Mouse (Mus musculus) cerebellum, adult 11 months (tissue): ENCODE results near the gene Cfap97d1.

Source experiments
- DNase-seq: peaks from one replicate; pipeline ENCODE4 v3.0.0; 2022

The Cfap97d1 gene

DNA sequence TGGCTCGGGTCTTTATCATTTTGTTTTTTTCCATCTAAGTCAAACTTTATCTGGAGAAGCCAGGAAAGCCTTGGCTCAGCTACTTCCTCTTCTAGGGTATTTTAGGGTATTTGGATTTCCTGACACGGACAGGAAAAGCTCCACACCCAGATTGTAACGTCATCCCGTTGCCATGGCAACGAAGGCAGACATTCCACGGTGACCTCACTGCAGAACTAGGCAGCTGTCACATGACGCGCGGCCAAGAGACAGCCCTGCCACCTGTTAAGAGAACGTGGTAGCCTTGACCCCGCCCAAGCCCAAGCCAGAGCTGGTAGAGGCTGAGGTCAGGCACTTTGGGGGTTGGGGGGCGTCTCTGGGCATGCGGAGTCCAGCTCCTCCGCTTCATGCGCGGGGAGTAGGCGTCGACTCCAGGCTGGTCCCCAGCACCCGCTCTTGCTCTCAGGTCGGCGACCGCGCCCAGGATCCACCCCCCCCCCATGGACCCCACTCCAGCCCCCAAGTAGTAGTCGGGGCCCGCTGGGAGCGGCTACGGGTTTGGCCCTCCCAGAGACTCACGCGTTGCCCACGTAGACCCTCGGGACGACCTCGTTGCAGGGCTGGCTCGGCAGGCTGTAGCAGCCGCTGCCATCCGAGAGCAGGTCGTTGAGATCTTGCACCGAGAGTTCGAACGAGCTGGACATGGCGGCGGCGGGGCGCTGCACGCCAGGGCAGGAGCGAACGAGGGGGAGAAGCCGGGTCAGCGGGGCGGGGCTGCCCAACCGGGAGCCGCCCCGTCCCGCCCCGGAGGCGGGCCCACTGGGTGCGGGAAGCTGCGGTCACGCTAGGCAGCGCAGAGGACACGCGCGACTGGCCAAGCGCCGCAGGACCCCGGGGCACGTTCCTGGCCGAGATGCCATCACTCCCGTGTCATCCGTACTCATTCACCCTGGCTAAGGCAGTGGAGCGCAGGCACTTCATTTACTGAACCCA, at the start of gene Cfap97d1:
Cfap97d1 (plus strand) TSS at position 226 of the 972 bp plus-strand sequence.
- peak; percentile 94 for DNase-seq

DNA sequence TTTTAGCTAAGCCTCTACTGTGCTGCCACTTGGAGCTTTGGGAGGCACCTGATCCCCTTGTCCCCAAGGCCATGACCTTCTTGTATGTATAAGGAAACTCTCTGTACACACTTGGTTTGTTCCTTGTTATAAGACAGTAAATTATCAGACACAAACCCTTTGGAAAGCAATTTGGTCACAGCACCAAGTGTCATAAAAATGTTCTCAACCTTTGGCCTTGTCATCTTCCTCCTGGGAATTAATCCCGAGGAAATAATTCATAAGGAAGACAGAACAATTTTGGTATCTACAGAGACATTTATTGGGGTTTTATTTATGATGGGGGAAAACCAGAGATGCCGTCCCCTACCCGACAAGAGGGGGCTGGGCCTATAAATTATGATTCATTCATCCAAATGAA, 48.3 kb upstream of the Cfap97d1 start:
- DNase-seq, result no peak

DNA sequence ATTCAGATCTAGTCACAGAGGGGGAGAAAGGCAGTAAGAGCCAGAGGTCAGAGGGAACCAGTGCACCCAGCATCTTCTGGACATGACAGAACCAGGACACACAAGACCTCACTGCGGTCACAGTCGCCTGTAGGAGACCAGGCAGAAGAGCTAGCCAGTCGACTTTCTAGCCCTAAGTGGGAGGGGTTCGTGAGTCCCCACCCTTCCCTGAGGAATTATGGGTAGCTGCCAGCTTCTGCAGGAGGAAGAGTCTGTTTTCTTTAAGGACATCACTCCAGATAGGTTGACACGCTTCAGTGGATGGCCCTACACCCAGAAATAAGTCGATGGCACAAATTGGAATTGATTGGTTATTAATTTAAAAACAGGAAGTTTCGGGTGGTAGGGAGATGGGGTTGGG, 47.7 kb upstream of the Cfap97d1 start:
- DNase-seq, result no peak

DNA sequence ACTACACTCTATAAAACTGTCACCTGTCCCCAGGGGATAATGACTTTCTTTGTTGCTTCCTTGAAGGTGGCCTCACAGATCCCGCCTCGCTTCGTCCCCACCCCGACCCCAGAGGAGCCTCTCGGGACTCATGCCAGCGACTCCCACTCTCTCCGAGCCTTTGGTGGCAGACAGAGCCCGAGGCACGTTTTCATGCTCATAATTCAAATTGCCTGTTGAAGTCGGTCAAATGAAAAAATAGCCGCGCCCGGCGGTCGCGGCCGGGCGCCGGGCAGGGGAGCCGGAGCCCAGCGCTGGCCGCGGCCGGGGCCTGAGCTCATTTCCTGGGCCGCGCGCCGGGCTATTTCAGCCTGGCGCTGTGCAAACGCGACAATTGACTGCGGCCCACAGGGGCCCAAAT, 47.0 kb upstream of the Cfap97d1 start:
- peak; percentile 17 for DNase-seq

DNA sequence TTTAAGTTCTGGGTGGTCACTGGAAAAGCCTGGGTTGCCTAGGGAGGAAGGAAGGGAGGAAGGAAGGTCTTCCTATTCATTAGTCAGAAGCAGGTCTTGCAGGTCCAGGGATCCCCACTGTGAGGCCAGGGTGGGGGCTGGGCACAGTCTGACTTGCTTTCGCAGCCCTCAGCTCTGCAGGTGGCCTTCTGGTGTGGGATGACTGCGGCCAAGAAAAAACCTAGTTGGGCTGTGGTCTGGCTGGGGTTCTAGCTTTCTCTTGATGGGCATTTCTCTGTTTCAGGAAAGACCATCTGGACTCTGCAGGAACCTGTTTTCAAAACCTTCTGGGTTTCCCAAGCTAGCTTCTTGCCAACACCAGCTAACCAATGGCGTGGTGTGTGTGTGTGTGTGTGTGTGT, 41.0 kb upstream of the Cfap97d1 start:
- DNase-seq, result peak; percentile 88

DNA sequence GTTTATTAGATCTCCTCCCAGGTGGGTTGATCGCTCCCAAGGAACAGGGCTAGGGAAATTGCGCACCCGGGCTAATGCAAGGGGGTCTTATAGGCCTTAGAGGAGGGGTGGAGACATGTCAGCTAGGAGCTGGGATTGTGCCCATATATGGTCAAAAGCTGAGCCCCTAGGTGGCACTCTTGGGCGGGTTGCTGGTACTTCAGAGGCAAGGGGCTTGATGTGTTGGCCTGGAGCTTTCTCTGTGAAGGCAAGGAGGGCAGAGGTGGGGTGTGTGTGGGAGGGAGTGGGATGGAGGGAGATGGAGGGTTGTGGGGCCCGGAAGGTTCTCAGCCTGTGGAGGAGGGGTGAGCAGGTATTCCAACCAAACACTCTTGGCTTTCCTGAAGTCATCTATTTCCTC, 37.6 kb upstream of the Cfap97d1 start:
- DNase-seq, result no peak

DNA sequence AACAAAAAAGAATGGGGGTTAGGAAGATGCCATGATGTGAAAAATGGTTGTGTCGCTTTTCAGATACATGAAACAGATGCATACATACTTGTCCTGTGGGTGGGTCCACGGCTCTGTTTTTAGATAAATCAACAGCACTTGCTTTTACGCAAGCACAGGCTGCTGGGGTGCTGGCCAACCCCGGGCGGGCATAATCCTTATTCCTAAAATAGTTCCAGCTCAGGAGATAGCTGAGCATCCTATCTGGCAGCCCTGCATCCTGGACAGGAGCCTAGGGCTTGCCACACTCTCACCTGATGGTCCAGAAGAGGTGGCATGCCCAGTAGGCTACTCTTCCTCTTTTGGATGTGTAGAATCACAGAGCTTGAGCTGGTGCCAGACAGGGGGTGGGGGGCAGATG, 34.1 kb upstream of the Cfap97d1 start:
- DNase-seq, result no peak

DNA sequence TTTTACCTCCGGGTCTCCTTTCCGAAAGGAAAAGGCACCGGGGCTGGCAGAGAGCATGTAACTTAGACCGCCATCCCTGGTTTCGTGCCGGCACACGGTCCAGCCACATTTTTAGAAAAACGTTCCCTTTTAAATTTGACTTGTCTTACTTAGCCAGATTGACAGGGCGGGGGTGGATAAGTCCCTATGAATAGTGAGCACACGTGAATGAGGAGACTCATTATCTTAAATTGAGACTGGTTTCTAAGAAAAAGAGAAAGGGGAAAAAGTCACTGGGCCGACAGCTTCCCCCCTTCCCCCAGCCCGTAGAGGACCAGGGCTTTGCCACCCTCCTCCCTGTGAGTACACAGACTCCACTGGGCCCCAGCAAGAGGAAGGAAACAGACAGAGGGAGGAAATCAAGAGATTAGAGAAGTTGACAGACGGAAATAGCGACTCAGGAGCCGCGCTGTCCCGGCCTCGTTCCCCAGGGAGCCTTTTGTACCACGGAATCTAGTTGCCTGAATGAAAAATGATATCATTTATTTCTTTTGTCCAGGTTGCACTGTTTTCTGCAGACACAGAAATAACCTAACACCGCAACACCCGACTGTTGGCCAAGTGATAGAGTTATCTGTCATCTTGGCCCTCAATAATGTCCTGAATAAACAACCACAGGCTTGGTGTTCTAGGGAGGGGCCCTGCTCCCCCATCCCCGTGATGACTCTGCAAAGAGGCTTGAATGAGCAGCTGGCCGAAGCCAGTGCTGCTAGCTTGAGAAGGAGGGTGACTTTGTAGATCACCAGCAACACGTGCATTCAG, 31.3 kb upstream of the Cfap97d1 start:
- no peak for DNase-seq

DNA sequence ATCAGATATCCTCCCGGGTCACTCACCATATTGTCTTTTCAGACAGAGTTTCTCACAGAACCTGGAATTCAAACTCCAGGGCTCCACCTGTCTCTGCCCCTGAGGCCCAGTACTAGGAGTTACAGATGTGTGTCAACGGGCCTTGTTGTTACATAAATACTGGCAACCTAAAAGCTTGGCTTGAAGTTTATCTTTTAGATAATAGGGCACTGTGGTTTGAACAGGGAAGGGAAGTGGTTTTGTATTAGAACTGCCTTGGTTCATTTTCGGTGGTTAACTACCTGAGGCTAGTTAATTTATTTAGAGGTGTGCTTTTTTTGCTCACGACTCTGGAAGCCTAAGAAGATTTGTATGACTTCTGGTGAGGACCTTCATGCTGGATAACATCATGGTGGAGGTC, 30.6 kb upstream of the Cfap97d1 start:
- no peak for DNase-seq

DNA sequence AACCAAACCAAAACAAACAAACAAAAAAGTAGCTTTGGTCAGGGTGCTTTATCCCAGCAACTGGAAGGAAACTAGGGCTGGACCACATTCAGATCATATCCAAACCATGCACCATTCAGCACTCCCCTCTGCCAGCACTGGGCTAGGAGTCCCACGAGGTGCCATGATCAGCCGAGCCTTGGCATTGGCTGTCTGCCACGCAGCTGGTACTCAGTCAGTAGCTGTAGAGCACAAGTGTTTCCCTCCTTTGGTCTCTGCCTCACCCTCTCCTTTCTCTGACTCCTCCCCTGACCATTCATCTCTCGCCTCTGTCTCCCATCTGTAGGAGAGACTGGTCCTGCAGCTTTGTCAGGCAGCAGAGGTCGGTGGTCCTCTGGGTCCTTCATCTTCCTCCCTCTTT, 26.6 kb upstream of the Cfap97d1 start:
- DNase-seq, result no peak

DNA sequence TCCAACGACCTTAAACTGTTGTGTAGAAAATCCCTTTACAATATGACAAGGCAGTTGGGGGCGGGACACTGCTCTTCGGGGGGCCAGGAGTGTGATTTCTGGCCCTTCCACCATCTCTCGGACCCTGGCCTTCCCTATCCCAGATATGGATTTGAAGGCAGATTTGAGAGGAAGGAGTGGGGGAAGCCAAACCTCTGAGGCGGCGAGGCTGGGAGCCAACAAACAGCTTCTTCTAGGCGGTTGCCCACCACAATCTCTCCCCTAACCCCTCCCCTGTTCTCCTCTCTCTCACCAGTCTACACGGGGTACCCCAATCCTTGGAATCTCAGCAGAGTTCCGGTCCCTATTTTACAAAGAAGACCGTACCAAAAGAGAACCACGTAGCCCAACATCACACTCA, 21.0 kb upstream of the Cfap97d1 start:
- DNase-seq, result no peak

DNA sequence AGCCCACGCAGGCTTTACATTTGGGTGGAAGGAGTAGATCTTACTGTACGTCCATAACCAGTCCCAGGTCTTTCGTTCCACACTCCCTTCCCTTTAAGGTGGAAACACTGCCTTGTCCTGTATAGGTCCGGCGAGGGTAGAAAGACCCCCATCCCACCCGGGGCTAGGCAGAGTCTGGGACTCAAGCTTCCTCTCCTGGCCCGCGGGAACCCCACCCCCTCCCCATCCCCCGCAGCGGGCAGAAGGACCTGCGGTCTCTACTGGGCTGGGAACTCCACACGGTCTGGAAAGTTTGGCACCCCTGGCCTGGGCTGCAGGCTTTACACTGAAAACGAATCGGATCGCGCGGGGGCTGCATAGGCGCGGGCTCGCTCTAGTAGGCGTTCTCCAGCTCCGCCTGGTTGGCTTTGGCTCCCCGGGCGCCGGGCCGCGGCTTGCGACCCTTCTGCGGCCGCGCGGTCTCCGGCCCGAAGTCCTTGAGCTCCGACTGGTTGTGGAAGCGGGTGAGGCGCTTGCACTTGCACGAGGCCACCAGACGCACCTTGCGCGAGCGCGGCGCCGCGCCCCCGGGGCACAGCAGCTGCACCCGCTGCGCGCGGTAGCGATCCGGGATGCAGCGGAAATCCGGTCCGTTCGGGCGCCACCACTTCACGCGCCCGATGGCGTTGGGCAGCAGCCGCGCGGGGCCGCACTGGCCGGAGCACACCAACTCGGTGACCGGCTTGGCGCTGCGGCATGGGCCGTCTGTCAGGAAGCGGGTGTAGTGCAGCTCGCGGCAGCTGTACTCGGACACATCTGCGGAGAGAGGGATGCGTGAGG, 20.4 kb upstream of the Cfap97d1 start:
- no peak for DNase-seq

DNA sequence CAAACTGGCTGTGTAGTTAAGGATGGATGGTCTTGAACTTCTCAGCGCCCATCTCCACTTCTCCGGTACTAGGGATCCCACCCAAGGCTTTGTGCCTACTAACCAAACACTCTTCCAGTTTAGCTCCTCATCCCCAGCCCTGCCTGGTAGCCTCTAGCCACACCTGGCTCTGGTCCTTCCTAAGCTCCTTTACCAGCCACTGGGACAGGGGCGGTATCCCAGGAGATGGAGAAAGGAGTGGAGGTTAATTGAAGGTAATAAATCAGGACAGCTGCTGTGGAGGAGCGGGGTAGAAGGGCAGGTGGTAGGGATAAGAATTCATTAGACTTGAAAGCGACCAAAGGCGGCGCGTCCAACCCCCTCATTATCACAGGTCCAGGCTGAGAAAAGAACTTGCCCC, 19.4 kb upstream of the Cfap97d1 start:
- no peak for DNase-seq

DNA sequence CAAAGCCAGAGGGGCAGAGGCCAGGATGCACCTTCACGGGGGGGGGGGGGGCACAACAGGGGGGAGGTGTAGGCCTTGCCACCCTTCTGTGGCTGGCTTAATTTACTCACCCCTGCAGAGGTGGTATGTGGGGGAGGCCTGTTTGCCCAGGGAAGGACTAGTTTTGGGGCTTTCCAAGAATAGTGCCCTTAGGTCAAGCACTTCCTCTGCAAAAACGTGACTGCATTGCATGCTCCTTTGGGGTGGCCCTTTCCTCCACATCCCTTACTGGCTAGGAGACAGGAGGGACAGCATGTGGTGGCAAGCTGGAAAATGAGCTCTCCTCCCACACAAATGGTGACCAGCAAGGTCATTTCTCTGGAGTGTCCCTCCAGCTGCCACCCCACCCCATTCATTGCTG, 18.5 kb upstream of the Cfap97d1 start:
- no peak for DNase-seq

DNA sequence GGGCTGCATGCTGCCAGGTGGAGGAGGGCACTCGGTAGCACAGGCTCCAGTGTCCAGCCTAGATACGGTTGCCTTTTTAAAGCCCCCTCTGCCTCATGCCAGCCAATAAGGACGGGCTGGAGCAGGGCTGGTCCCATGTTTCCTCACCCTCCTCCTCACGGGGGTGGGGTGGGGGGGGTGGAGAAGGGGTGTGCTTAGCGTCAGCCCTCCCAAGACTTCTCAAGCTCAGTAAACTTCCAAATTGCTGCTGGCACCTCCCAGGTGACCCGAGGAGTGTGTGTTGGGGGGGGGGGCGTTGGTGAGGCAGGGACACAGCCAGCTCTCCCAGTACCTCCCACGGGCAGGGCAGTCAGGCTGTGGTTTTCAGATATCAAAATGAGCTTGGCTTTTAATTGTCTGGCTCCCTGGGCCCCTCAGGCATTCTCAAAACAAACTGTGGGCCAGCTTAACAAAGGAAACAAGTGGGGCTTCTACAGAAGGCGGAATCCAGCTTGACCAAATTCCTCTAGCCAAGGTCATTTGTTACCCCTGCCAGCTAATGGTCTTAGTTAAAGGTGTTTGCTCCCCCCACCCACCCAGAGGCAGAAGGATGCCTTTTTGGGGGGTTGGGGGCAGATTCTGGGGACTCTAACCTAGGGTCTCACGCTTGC, 17.0 kb upstream of the Cfap97d1 start, which contains the start of gene Sost:
Sost (minus strand) TSS at position 51 of the 650 bp plus-strand sequence.
- no peak for DNase-seq

DNA sequence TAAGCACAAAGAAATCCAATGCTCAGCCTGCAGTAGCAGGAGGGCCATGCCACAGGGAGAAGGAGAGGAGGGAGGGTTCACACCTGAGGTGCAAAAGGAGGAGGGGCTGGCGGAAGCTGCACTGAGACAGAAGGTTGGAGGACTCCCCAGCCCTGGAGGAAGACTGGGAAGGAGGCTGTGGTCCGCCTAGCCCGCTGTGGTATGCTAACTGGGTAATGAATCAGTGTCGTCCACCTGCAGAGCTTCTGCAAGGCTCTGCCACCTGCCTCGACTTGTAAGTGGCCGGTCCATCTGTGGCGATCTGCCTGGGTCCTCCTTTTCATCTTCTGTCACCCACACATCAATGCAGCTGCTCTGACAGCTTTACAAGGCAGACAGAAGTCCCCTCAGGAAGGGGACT, 15.8 kb upstream of the Cfap97d1 start:
- DNase-seq, result no peak

DNA sequence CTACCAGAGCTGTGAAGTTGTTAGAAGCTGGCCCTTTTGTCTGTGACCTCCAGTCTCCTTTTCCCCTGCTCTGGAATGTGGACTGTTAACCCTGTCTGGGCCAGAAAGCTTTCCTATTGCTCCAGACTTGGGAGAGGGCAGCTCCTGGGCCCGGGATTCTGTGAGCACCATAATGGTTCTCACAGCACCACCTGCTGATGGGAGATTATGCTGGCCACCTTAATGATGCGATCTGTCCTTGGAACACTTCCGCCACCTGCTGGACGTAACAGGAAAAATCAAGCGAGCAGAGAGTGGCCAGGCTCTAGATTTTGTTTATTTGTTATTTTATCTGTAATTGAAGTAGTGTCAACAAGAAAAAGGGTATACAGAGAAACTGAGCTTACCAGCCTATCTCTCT, 15.3 kb upstream of the Cfap97d1 start:
- peak; percentile 81 for DNase-seq

DNA sequence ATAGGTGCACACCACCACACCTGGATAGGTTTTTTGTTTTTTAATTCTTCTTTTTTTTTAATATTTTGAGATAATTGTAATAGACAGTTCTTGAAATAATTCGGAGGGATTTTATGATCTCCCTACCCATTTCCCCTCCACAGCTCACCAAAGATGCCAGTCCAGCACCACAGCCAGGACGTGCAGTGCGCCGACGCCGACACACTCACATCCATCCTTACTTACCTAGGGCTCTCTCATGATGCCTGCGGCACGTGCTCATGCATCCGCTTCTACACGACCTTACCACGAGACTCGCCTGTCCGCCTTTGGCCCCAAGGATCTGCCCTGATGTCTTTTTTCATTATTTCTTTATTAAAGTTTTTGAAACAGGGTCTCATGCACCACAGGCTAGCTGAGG, 14.2 kb upstream of the Cfap97d1 start:
- DNase-seq, result no peak

DNA sequence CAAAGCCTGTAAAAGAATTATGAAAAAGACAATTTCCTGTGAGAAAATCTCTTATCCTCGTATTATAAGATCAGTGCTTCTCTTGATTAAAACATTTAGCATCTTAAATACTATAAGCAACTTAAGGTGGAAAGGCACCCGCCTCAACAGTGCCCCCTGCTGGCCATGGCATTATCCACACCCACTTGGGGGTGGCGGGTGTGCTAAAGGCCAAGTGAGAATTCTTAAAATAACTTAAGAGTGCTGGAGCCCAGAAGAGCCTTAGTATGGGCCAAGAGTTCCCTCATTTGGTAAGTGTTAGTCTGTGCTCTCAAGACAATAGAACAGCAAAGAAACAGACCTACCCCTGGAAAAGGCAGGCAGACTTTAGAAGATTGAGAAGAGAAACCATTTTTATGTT, 12.7 kb upstream of the Cfap97d1 start:
- DNase-seq, result no peak

DNA sequence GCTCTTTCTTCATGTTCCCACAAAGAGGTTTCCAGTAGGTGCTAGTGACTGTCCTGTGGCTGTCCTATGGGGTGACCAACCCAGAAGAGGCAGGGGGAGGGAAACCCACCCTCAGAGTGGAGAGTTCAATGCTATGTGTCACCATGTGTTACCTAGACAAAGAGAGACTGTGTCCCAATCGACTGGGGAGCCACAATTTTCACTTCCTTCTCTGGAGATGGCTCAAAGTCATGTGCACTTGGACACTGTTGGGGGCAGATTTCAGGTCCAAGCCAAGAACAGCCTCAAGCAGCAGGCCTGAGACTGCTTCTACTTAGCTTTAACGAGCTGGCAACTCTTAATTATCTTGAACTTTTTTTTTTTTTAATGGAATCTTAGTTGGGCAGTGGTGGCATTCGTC, 12.0 kb upstream of the Cfap97d1 start:
- no peak for DNase-seq

DNA sequence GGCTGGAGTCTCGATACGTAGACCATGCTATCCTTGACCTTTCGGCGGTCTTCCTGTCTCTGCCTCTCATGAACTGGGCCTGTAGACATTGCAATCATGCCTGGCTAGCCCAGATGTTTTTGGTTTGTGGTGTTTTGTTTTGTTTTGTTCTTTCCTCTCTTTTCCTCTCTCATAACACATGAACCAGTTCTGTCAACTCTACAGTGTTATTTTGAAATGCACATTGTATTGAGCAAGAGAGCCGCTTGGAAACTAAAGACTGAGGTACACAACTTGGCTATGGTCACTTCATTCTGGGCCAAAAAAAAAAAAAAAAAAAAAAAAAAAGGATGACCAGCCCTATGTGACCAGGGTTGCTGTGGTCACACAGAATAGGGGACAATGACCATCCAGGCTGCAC, 11.4 kb upstream of the Cfap97d1 start:
- no peak for DNase-seq

DNA sequence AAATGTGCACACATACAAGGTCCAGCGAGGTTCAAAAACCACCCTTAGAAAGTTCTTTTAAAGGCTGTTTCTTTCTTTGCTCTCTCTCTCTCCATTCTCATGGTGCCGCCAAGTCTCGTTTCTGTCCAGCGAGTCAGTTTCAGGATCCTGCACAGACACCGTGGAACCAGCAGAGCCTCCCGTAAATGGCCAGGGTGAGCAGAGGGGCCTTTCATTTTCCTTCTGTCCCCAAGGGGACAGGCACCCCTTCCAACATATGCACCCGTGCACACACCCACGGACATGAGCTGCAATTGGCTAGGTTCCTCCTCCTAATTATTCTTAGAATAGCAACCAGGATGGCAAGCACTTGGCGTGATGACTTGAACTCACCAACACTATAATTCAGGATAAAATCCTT, 10.6 kb upstream of the Cfap97d1 start:
- no peak for DNase-seq

DNA sequence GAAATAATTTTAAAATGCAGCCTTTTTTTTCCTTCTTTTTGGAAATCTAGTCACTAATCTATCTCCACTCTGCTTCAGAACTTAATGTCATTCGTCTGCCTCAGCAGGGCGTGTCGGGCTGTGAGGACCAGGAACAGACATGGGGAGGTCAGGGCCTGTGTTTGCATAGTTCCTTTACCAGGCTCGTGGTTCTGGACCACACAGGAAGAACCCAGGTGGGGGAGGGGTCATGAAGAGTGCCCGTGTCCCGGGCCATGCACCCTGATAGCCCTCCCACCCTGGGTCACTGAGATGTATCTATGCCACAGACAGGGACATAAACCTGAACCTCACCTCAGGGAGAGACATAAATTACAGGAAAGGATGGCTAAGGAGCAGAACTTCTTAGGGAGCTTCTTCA, 9.9 kb upstream of the Cfap97d1 start:
- no peak for DNase-seq
